Mouse (Mus musculus): ENCODE results near the gene Orai3.

The Orai3 gene

DNA sequence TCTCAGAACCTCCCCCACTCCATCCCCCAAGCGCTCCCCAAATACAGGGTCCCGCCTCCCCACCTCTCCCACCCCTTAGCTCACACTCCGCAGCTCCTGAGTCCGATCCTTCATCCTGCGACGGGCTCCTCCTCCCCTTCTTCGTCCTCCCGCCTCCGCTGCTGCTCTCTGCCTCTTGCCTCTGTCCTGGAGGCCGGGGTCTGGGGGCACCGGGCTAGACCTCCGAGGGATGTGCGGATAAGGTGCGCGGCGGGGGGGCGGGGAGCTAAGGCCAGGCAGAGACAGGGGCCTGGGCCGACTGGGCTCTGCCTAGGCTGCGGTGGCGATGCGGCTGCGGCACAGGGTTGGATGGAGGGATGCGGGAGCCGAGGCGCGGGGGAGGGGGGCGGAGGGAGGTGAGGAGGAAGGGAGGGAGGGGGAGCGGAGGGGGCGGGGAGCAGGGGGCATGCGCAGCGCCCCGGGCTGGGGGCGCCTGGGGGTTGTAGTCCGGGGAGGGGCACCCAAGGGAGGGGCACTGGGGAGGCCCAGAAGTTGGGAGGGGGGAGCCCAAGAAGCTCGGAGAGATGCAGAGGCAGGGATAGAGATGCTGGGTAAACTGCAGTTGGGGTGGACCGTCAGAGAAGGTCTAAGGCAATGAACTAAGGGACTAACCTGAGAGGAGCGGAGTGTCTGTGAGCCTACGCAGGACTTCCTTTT lies 54.7 kb downstream of the Orai3 start, which contains the start of the genes Stx4a and Stx1b:
Gene Stx4a (plus strand): TSS at position 119 of the 696 bp plus-strand sequence.
Gene Stx1b (minus strand): TSS at position 374 of the 696 bp plus-strand sequence.
- peak; percentile 62 to 65 for DNase-seq (ENCODE audit: low spot score in 2 of 2)
